Mouse (Mus musculus) CH12.LX (cell line): ENCODE data around the gene Syt8.

Source experiments
- CHD2 ChIP-seq: IDR thresholded peaks from 2 replicates; pipeline ENCODE4 v1.6.1; 2011; ENCODE audit warnings: low read length, improper control_type of control experiment
- MAZ ChIP-seq: IDR thresholded peaks from 2 replicates; pipeline ENCODE4 v1.6.1; 2012; ENCODE audit warnings: low read depth, mild to moderate bottlenecking, inconsistent platforms, low read length, improper control_type of control experiment, moderate library complexity
- ZKSCAN1 ChIP-seq: IDR thresholded peaks from 2 replicates; pipeline ENCODE4 v1.6.1; 2012; ENCODE audit warnings: low read depth, inconsistent platforms, low read length, improper control_type of control experiment, borderline replicate concordance

DNA sequence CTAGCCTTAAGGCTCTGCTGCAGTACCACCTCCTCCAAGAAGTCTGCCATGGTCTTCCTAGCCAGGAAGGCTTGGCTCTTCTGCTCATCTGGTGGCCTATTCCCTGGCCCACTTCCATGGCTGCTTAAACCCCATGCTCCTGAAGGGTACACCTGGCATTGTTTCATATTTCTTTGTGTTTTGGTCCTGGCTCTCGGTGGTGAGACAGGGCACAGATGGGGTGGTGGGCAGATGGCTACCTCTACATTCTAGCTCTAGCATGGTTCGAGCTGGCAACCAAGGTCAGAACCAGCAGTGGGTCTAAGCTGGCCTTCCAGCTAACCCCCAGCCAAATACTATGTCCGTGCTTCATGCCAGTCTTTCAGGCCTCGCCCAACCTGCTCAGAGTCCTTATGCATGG is 38.3 kb downstream of the Syt8 start:
- TF ChIP-seq ZKSCAN1 (no peak), MAZ (no peak), CHD2 (no peak)
